Mouse (Mus musculus): ENCODE measurements around the gene Aloxe3.

The Aloxe3 gene

GRCm38 (mm10) chr11:69125041-69125851 is 450 bp upstream of the Aloxe3 start:
- peak; percentile 96 for DNase-seq (ENCODE audit: low read depth, low spot score)

GRCm38 (mm10) chr11:69125919-69126705 is 416 bp downstream of the Aloxe3 start:
- peak; percentile 28 for DNase-seq (ENCODE audit: low read depth, low spot score)

- peak; percentile 36 for DNase-seq (ENCODE audit: low read depth, low spot score)
Measured at GRCm38 (mm10) chr11:69126706-69127095, 1.0 kb downstream of the Aloxe3 start.

GRCm38 (mm10) chr11:69128426-69129122 is 2.9 kb downstream of the Aloxe3 start:
- no peak for DNase-seq (ENCODE audit: low read depth, low spot score)

- DNase-seq (ENCODE audit: low read depth, low spot score) = peak; percentile 94
Measured at GRCm38 (mm10) chr11:69133566-69133922, 7.8 kb downstream of the Aloxe3 start.

- DNase-seq (ENCODE audit: low read depth, low spot score) = peak; percentile 89
Measured at GRCm38 (mm10) chr11:69133923-69134621, 8.4 kb downstream of the Aloxe3 start.

- DNase-seq (ENCODE audit: low read depth, low spot score) = no peak
Measured at GRCm38 (mm10) chr11:69134622-69134968, 8.9 kb downstream of the Aloxe3 start.

- DNase-seq (ENCODE audit: low read depth, low spot score) = no peak
Measured at GRCm38 (mm10) chr11:69135361-69135760, 9.7 kb downstream of the Aloxe3 start.

- no peak for DNase-seq (ENCODE audit: low read depth, low spot score)
Measured at GRCm38 (mm10) chr11:69147546-69147945, 21.9 kb downstream of the Aloxe3 start.

GRCm38 (mm10) chr11:69148451-69148960 is 22.8 kb downstream of the Aloxe3 start:
- no peak for DNase-seq (ENCODE audit: low read depth, low spot score)

- no peak for DNase-seq (ENCODE audit: low read depth, low spot score)
Measured at GRCm38 (mm10) chr11:69149728-69150127, 24.0 kb downstream of the Aloxe3 start.

GRCm38 (mm10) chr11:69150444-69150843 is 24.7 kb downstream of the Aloxe3 start:
- DNase-seq (ENCODE audit: low read depth, low spot score) = peak; percentile 77

- no peak for DNase-seq (ENCODE audit: low read depth, low spot score)
Measured at GRCm38 (mm10) chr11:69151004-69151403, 25.3 kb downstream of the Aloxe3 start.

- DNase-seq (ENCODE audit: low read depth, low spot score) = no peak
Measured at GRCm38 (mm10) chr11:69153831-69154230, 28.1 kb downstream of the Aloxe3 start.

GRCm38 (mm10) chr11:69155351-69155750 is 29.7 kb downstream of the Aloxe3 start:
- DNase-seq (ENCODE audit: low read depth, low spot score) = no peak

GRCm38 (mm10) chr11:69156800-69157199 is 31.1 kb downstream of the Aloxe3 start, which contains the start of gene Alox12b:
Gene Alox12b (plus strand): TSS chr11:69156989.
- DNase-seq (ENCODE audit: low read depth, low spot score) = peak; percentile 33

GRCm38 (mm10) chr11:69169313-69169712 is 43.6 kb downstream of the Aloxe3 start:
- DNase-seq (ENCODE audit: low read depth, low spot score) = no peak

GRCm38 (mm10) chr11:69171626-69172025 is 45.9 kb downstream of the Aloxe3 start:
- DNase-seq (ENCODE audit: low read depth, low spot score) = peak; percentile 51

- DNase-seq (ENCODE audit: low read depth, low spot score) = no peak
Measured at GRCm38 (mm10) chr11:69172606-69173005, 46.9 kb downstream of the Aloxe3 start.

GRCm38 (mm10) chr11:69174722-69175121 is 49.0 kb downstream of the Aloxe3 start:
- DNase-seq (ENCODE audit: low read depth, low spot score) = no peak

- DNase-seq (ENCODE audit: low read depth, low spot score) = no peak
Measured at GRCm38 (mm10) chr11:69178525-69178924, 52.8 kb downstream of the Aloxe3 start.

All from ES-CJ7 (cell line).